Mouse (Mus musculus) layer of hippocampus, postnatal 14 days (tissue): ENCODE data around the gene Gm11567. TPM values are rescaled to one million over a fixed set of nuclear protein-coding genes. Genes with fewer than 3 reads are reported as not detected.
"Not testable (repeated sequence)": the region's sequence is repeated elsewhere in the genome, so short reads cannot be mapped to it uniquely, and the experiment has no call there.

Source experiments
- DNase-seq, 2 experiments: peaks; one replicate each; pipeline ENCODE4 v3.0.0; 2021 to 2022; ENCODE audit warnings: low spot score in 2 of 2, mixed read lengths in 1 of 2
- long read RNA-seq, 2 experiments: library from polyadenylated mRNA; stranded (forward); transcript quantifications; one replicate each; pipeline ENCODE4 v2.0.0; 2021
- total RNA-seq, 2 experiments: library from RNA; stranded (reverse); gene quantifications; 2 replicates each; pipeline ENCODE4 v1.2.3; 2021

The Gm11567 gene
- total RNA-seq = not detected
- long read RNA-seq, experiment 1 = 0 reads
- long read RNA-seq, experiment 2 = 0 reads

DNA sequence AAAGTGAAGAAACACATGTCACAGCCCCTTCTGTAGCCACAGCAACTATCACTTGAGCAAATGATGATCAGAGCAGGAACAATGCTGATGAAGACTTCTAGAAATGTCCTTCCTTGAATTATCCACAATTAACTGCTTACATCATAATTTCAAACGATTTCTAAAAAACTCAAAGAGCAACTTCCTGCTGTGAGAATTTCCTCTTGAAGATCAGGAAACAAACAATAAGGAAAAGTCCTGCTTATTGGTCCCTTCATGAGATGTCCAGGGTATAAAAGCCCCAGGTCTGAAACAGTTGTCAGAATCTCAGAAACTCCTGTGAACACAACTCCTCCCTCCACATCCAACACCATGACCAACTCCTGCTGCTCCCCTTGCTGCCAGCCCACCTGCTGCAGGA is at the start of gene Gm11567:
Gm11567 (plus strand) TSS at position 301 of the 400 bp plus-strand sequence.
- not testable (repeated sequence) for DNase-seq

DNA sequence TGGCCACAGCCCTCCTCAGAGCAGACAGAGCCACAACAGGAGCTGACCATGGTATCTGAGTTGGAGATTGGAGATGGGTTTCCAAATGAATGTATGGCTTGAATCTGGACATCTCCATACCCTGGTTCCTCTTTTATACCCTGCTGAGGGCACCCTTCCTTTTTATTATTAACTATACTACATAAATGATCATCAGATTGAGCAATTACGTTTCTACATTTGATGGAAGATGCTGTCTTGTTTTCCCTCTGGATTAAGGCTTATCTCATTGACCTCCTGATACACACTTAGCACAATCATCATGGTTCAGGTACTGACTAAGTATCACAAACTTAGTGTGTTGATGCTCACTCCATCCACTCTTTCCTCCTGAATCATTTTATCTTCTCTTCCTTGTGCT is 41.0 kb upstream of the Gm11567 start, which contains the start of gene 2300003K06Rik:
2300003K06Rik (minus strand) TSS at position 101 of the 400 bp plus-strand sequence.
- no peak for DNase-seq

DNA sequence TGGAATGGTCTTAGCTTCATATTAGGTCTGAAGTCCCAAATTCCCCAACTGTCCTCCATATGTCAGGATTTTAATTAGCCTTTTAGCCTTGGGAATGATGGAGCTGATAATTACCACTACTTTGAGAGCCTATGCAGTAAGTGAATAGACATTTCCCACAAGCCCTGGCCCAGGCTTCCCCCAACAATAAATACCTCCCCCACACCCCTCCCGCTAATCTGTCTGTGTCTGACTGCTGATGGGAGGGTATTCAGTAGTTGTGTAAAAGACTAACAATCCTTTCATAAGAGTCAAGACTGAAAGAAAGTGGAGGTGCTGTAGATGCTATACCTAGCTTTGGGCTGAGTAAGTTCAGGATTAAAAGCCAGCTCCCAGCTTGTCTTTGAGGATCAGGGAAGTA is 36.8 kb upstream of the Gm11567 start:
- no peak for DNase-seq

DNA sequence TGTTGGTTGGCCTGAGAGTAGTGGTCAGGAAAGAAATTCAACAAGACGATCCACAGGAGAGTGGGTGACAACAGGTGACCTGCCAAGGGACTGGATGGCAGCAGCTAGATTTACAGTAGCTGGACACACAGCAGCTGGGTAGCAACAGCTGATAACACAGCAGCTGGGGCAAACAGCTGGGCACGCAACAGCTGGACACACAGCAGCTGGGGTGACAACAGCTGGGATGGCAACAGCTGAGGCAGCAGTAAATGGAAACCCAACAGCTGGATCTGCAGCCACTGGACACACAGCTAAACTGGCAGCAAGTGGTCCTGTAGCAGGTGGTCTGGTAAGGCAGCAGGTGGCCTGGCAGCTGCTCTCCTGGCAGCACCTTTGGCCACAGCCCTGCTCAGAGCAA is 32.2 kb upstream of the Gm11567 start:
- DNase-seq = no peak

DNA sequence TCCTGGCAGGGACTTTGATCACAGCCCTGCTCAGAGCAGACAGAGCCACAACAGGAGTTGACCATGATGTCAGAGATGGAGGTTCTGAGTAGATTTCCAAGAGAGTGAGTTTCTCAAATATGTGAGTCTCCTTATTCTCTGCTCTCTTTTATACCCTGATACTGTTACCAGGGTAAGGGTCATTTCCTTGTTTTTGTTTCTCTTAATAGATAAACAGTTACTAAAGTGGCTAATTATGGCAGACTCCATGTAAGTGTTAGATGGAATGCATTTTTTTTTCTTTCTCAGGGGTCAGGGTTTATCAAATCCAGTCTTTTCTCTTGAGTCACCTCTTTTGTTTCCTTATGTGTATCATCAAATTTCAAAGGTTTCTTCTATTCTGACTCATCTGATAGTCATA is 27.5 kb upstream of the Gm11567 start, which contains the start of gene Krtap4-16:
Krtap4-16 (minus strand) TSS at position 101 of the 400 bp plus-strand sequence.
- DNase-seq = no peak

DNA sequence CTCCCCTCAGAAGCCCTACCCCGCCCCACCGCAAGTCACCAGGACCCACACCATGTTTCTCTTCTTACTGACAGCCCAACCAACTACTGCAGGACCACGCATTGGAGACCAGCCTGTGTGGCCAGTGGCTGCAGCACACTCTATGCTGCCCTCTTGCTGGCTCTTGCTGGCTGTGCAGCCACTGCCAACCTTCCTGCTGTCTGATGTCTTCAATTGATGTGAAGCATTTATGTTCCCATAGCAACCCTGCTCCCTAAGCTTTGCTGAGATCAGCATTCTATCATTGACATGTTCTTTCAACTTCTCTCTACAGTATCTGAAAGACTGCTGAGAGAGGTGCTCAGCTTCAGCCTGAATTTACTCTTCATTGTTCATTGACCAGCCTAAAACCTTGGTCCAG is 24.9 kb upstream of the Gm11567 start:
- DNase-seq = no peak

DNA sequence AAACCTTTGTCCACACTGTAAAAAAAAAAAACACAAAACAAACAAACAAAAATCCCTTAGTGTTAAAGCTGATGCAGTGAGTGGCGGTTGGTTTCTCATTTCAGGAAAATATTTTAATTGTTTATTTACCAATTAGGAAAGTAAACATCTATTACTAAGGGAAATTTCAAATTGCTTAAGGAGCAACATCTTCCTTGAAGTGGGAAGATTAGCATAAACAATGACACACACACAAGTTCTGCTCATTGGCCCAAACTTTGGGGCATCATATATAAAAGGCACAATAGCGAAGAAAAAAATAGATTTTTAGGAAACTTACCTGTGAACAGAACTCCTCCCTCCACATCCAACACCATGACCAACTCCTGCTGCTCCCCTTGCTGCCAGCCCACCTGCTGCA is 21.4 kb upstream of the Gm11567 start, which contains the start of gene Gm11568:
Gm11568 (plus strand) TSS at position 301 of the 400 bp plus-strand sequence.
- DNase-seq = no peak

DNA sequence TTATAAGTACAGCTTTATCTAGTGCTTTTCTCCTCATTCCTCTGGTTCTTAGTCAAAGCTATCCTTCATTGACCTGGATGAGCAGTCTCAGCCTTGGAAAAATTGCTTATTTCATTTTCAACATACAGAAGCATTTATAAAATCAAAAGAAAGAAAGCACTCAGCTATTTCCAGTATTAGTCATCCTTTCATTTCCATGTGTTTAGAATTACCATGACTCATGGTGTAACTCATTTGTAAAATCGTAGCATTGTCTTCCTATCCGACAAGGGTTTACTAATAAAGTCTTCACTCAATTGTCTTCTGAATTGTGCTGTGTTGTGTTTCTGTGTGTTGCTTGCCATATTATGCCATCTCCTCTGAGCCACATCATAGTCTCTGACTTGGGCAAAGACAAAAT is 20.2 kb upstream of the Gm11567 start:
- no peak for DNase-seq

DNA sequence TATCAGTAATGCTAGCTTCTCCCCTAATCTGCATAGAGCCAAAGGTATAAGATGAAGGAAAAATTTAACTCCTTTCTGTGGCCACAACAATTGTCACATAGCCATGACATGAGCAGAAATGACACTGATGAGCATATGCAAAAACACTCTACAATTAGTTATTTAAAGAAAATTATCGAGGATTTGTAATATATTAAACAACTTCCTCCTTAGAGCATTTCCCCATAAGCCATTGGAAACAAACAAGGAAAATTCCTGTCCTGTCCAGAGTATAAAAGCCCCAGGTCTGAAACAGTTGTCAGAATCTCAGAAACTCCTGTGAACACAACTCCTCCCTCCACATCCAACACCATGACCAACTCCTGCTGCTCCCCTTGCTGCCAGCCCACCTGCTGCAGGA is 14.8 kb upstream of the Gm11567 start, which contains the start of gene Gm11559:
Gm11559 (plus strand) TSS at position 301 of the 400 bp plus-strand sequence.
- not testable (repeated sequence) for DNase-seq

DNA sequence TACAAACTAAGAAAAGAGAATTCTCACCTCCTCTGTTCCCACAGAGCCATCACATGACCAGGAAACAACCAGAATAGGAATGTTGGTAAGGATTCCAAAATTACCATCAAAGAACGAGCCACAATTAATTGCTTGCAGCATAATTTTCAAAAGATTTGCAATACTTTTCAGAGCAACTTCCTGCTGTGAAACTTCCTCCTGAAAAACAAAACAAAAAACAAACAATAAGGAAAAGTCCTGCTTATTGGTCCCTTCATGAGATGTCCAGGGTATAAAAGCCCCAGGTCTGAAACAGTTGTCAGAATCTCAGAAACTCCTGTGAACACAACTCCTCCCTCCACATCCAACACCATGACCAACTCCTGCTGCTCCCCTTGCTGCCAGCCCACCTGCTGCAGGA is 5.9 kb upstream of the Gm11567 start, which contains the start of gene Krtap9-1:
Krtap9-1 (plus strand) TSS at position 301 of the 400 bp plus-strand sequence.
- not testable (repeated sequence) for DNase-seq

DNA sequence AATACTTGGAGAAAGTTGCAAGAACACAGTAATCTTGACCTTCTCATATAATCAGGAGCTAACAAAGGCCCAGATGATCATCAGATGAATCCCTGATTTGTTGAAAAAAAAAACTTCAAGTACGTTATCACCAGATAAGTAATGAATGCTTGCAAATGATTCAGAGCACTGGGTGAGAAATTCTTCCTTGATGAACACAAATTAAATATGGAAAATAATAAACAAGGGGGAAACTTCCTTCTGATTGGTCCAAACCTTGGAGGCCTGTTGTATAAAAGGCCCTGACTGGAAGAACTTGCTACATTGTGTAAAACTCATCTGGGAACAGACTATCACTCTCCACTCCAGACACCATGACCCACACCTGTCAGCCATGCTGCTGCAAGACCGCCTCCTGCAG is 28.6 kb downstream of the Gm11567 start, which contains the start of gene Krtap31-1:
Krtap31-1 (plus strand) TSS at position 301 of the 400 bp plus-strand sequence.
- DNase-seq = no peak

DNA sequence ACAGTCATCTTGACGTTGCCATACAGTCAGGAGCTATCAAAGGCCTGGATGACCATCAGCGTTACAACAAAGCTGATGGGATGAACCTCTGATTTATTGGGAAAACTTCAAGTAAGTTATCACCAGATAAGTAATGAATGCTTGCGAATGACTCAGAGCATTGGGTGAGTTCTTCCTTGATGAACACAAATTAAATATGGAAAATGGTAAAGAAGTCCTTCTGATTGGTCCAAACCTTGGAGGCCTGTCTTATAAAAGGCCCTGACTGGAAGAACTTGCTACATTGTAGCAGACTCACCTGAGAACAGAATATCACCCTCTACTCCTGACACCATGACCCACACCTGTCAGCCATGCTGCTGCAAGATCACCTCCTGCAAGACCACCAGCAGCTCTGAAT is 35.5 kb downstream of the Gm11567 start, which contains the start of gene Gm11565:
Gm11565 (plus strand) TSS at position 301 of the 400 bp plus-strand sequence.
- no peak for DNase-seq

Other genes with a start within 250 kb of the Gm11567 start
- gene Krtap4-2, start 244.1 kb upstream of the Gm11567 start, total RNA-seq = not detected
- gene Krtap4-7, start 235.1 kb upstream of the Gm11567 start, total RNA-seq = not detected
- gene Gm11555, start 229.0 kb upstream of the Gm11567 start, total RNA-seq = not detected
- gene Gm11563, start 220.2 kb upstream of the Gm11567 start, total RNA-seq = not detected
- gene Krtap4-6, start 213.2 kb upstream of the Gm11567 start, total RNA-seq = not detected
- not detected for gene Gm14190, start 188.4 kb upstream of the Gm11567 start, total RNA-seq
- gene Gm14180, start 144.9 kb upstream of the Gm11567 start, total RNA-seq = not detected
- gene Gm11595, start 106.3 kb upstream of the Gm11567 start, total RNA-seq = not detected
- not detected for gene Krtap4-8, start 98.5 kb upstream of the Gm11567 start, total RNA-seq
- gene Krtap4-9, start 94.0 kb upstream of the Gm11567 start, total RNA-seq = not detected
- gene Gm11596, start 85.7 kb upstream of the Gm11567 start, total RNA-seq = not detected
- gene Gm11569, start 80.3 kb upstream of the Gm11567 start, total RNA-seq = not detected
- gene Gm11554, start 74.7 kb upstream of the Gm11567 start, total RNA-seq = not detected
- gene Krtap4-13, start 69.3 kb upstream of the Gm11567 start, total RNA-seq = not detected
- not detected for gene Gm11564, start 63.5 kb upstream of the Gm11567 start, total RNA-seq
- not detected for gene 2300003K06Rik, start 41.1 kb upstream of the Gm11567 start, total RNA-seq
- gene Krtap4-16, start 27.6 kb upstream of the Gm11567 start, total RNA-seq = not detected
- gene Gm11568, start 21.3 kb upstream of the Gm11567 start, total RNA-seq = not detected
- not detected for gene Gm11559, start 14.7 kb upstream of the Gm11567 start, total RNA-seq
- not detected for gene Krtap9-1, start 5.8 kb upstream of the Gm11567 start, total RNA-seq
- gene Krtap31-1, start 28.7 kb downstream of the Gm11567 start, total RNA-seq = not detected
- gene Gm11565, start 35.6 kb downstream of the Gm11567 start, total RNA-seq = not detected
- not detected for gene Krtap31-2, start 57.1 kb downstream of the Gm11567 start, total RNA-seq
- not detected for gene Krtap9-5, start 69.3 kb downstream of the Gm11567 start, total RNA-seq
- gene Krtap29-1, start 99.9 kb downstream of the Gm11567 start, total RNA-seq = not detected
- not detected for gene Krtap16-1, start 107.4 kb downstream of the Gm11567 start, total RNA-seq
- not detected for gene Krtap17-1, start 114.8 kb downstream of the Gm11567 start, total RNA-seq
- not detected for gene Krt33a, start 137.0 kb downstream of the Gm11567 start, total RNA-seq
- gene Krt33b, start 150.7 kb downstream of the Gm11567 start, total RNA-seq = not detected
- not detected for gene Krt34, start 162.4 kb downstream of the Gm11567 start, total RNA-seq
- not detected for gene Krt31, start 171.4 kb downstream of the Gm11567 start, total RNA-seq
- not detected for gene Krt32, start 209.0 kb downstream of the Gm11567 start, total RNA-seq
- gene Krt35, start 217.1 kb downstream of the Gm11567 start, total RNA-seq = not detected
- gene Krt36, start 226.4 kb downstream of the Gm11567 start, total RNA-seq = not detected
- gene Krt13, start 242.4 kb downstream of the Gm11567 start, total RNA-seq = not detected